Comparison of ENCODE assay signal across 14 mouse cellular contexts in the genomic region with DNA sequence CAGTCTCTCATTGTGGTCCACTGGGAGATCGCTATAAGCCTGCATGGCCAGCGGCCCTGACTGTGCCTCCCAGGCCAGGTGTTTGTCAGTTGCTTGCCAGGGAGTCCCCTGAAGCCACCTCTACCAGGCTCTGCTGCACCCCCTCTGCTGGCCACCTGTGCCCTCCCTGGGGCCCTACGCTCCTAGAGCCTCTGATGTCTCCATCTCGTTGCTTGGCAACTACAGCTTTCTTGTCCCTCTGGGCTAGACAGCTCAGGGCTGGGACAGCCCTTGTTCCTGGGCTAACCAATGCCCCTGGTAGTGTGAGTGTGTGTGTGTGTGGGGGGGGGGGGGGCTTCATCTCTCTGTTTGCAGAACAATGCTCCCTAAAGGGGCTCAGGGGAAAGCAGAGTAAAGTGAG. TPM values are rescaled to one million over a fixed set of nuclear protein-coding genes. Genes with fewer than 3 reads are reported as not detected.
DNase-seq lines count a peak whose midpoint lies in the region; ATAC-seq and TF ChIP-seq lines count a peak whose summit lies in the region.
"Had no signal": no experiment of that assay in that cellular context is flagged by ENCODE, and none has a peak within 500 bp of the region (broad histone marks: within the 10 kb centered on the region; RNA-seq: fewer than 3 reads in every experiment).

No protein-coding gene starts in this region.

- no peak overlapping the region for H3K9ac ChIP-seq in heart, embryonic 11.5 days (ENCODE audit: low read depth, low read length)
- H3K9ac ChIP-seq in embryonic facial prominence, embryonic 15.5 days: no peak overlapping the region

- no peak overlapping the region for H3K4me2 ChIP-seq in heart, embryonic 11.5 days
- H3K4me2 ChIP-seq in embryonic facial prominence, embryonic 15.5 days (replicated peaks): no peak overlapping the region
- H3K4me2 ChIP-seq: liver, embryonic 11.5 days had no signal

- H3K27ac ChIP-seq in heart, embryonic 11.5 days (ENCODE audit: low read depth, low read length): no peak overlapping the region
- H3K27ac ChIP-seq in heart, embryonic 10.5 days: no peak overlapping the region
- H3K27ac ChIP-seq in embryonic facial prominence, embryonic 15.5 days (replicated peaks): no peak overlapping the region
- H3K27ac ChIP-seq in midbrain, embryonic 10.5 days (replicated peaks): peak overlapping the region; percentile 52
- no peak overlapping the region for H3K27ac ChIP-seq in thymus, adult 2 months (ENCODE audit: control insufficient read depth, insufficient read depth, low read length)

- H3K9me3 ChIP-seq in heart, embryonic 11.5 days (replicated peaks; ENCODE audit: control insufficient read depth, low read length): no peaks in the 10 kb centered on the region
- H3K9me3 ChIP-seq in heart, embryonic 10.5 days: no peaks in the 10 kb centered on the region
- no peaks in the 10 kb centered on the region for H3K9me3 ChIP-seq in embryonic facial prominence, embryonic 15.5 days (replicated peaks)
- no peaks in the 10 kb centered on the region for H3K9me3 ChIP-seq in midbrain, embryonic 10.5 days (replicated peaks)

- ATAC-seq in heart, embryonic 11.5 days (replicated peaks; ENCODE audit: insufficient number of reproducible peaks, low FRiP score, low TSS enrichment): peak; percentile 46; the same call in 1 of the 2 replicates
- peak; percentile 83 for ATAC-seq in embryonic facial prominence, embryonic 15.5 days (ENCODE audit: insufficient number of reproducible peaks, low FRiP score, low TSS enrichment, low read depth)

- 63% methylated on average over 4 of the region's 4 CpGs for WGBS in heart, embryonic 11.5 days (ENCODE audit: insufficient replicate concordance)
- WGBS in heart, embryonic 10.5 days: 54% methylated on average over 4 of the region's 4 CpGs
- WGBS in embryonic facial prominence, embryonic 15.5 days: 45% methylated on average over 4 of the region's 4 CpGs
- 62% methylated on average over 4 of the region's 4 CpGs for WGBS in midbrain, embryonic 10.5 days
- 46% methylated on average over 4 of the region's 4 CpGs for WGBS in thymus, adult 2 months

- H3K4me1 ChIP-seq in heart, embryonic 11.5 days (ENCODE audit: control insufficient read depth, insufficient read depth, low read length): no peaks in the 10 kb centered on the region
- no peaks in the 10 kb centered on the region for H3K4me1 ChIP-seq in heart, embryonic 10.5 days
- H3K4me1 ChIP-seq in embryonic facial prominence, embryonic 15.5 days: no peaks in the 10 kb centered on the region
- H3K4me1 ChIP-seq in midbrain, embryonic 10.5 days: peaks cover 31% of the 10 kb centered on the region
- peaks cover 23% of the 10 kb centered on the region for H3K4me1 ChIP-seq in thymus, adult 2 months (replicated peaks; ENCODE audit: control insufficient read depth, insufficient read depth, low read length)

- no peaks in the 10 kb centered on the region for H3K36me3 ChIP-seq in heart, embryonic 11.5 days (ENCODE audit: control insufficient read depth, insufficient read depth, low read length)
- no peaks in the 10 kb centered on the region for H3K36me3 ChIP-seq in heart, embryonic 10.5 days
- no peaks in the 10 kb centered on the region for H3K36me3 ChIP-seq in embryonic facial prominence, embryonic 15.5 days
- H3K36me3 ChIP-seq in midbrain, embryonic 10.5 days: no peaks in the 10 kb centered on the region
- no peaks in the 10 kb centered on the region for H3K36me3 ChIP-seq in thymus, adult 2 months (ENCODE audit: control insufficient read depth, insufficient read depth, low read length)

- TF ChIP-seq POLR2A in thymus, adult 2 months (IDR thresholded peaks at IDR 0.05; ENCODE audit: control insufficient read depth, extremely low read depth, insufficient read depth, low read length, poor library complexity): no peak

- intact Hi-C loops in left cerebral cortex, postnatal 10 days (cut with DNase I): no loop called here

- H3K27me3 ChIP-seq in heart, embryonic 11.5 days (ENCODE audit: control insufficient read depth, insufficient read depth, low read length): no peaks in the 10 kb centered on the region
- 0 out of 2 replicates have a peak, but pooled peaks cover 6% of the 10 kb centered on the region for H3K27me3 ChIP-seq in heart, embryonic 10.5 days (ENCODE audit: insufficient read depth, poor library complexity, severe bottlenecking)
- no peaks in the 10 kb centered on the region for H3K27me3 ChIP-seq in embryonic facial prominence, embryonic 15.5 days
- H3K27me3 ChIP-seq in midbrain, embryonic 10.5 days (ENCODE audit: low read depth, poor library complexity, severe bottlenecking): no peaks in the 10 kb centered on the region
- H3K27me3 ChIP-seq in thymus, adult 2 months (ENCODE audit: control insufficient read depth, insufficient read depth, low read length): no peaks in the 10 kb centered on the region

- TF ChIP-seq CTCF in thymus, adult 2 months (IDR thresholded peaks at IDR 0.05; ENCODE audit: borderline replicate concordance, control insufficient read depth, extremely low read depth, insufficient read depth, low read length, poor library complexity): peak; percentile 69; the same call in 1 of the 2 replicates

- DNase-seq in heart, embryonic 10.5 days (ENCODE audit: low spot score): no peak
- no peak for DNase-seq in midbrain, embryonic 10.5 days (ENCODE audit: low spot score)
- DNase-seq in thymus, adult 2 months: peak; percentile 63
- no peak for DNase-seq in right cerebral cortex, postnatal 14 days
- DNase-seq in left cerebral cortex, postnatal 10 days (ENCODE audit: extremely low spot score in 1 of 2, low spot score in 2 of 2): no peak
- DNase-seq in spleen, postnatal 4 days (ENCODE audit: low spot score in 2 of 2): no peak
- DNase-seq: B cell, adult 2 months; embryo, embryonic 11 days; gastrocnemius, postnatal 10 days; kidney, adult 2 months had no signal

- H3K4me3 ChIP-seq in heart, embryonic 11.5 days (ENCODE audit: low read depth, low read length): no peak overlapping the region
- no peak overlapping the region for H3K4me3 ChIP-seq in heart, embryonic 10.5 days
- H3K4me3 ChIP-seq in embryonic facial prominence, embryonic 15.5 days (replicated peaks): no peak overlapping the region
- H3K4me3 ChIP-seq in midbrain, embryonic 10.5 days: no peak overlapping the region
- H3K4me3 ChIP-seq in thymus, adult 2 months (ENCODE audit: control insufficient read depth, insufficient read depth, low read length): no peak overlapping the region

RNA-seq across cellular contexts. Expression of gene Slc12a7, which starts 10.1 kb away (rescaled TPM):
- 32.7 and 40.0 TPM in 2 replicates for polyA plus RNA-seq in heart, embryonic 11.5 days (2014; fragmentation: Nextera tagmentation; extraction: Ambion mirVana)
- polyA plus RNA-seq in heart, embryonic 10.5 days (2016; fragmentation: Nextera tagmentation; extraction: Ambion mirVana): 36.3 and 46.7 TPM in 2 replicates
- 14.4 and 18.4 TPM in 2 replicates for polyA plus RNA-seq in embryonic facial prominence, embryonic 15.5 days (2015; fragmentation: Nextera tagmentation; extraction: Ambion mirVana)
- 47.8 and 52.5 TPM in 2 replicates for polyA plus RNA-seq in midbrain, embryonic 10.5 days (2016; fragmentation: Nextera tagmentation; extraction: Ambion mirVana)
- 144 and 156 TPM in 2 replicates for polyA plus RNA-seq in thymus, adult 2 months (2012; rRNA removed)
- total RNA-seq in left cerebral cortex, postnatal 10 days (2021): 1 to 10 TPM; 6.0 to 7.3 TPM

RNA-seq across cellular contexts. Expression of gene Slc6a19, which starts 38.3 kb away (rescaled TPM):
- polyA plus RNA-seq in heart, embryonic 11.5 days (2014; fragmentation: Nextera tagmentation; extraction: Ambion mirVana): not detected in 2 replicates
- polyA plus RNA-seq in heart, embryonic 10.5 days (2016; fragmentation: Nextera tagmentation; extraction: Ambion mirVana): 0.06 TPM in 1 of 2 replicates, not detected in the other
- 0.25 and 0.62 TPM in 2 replicates for polyA plus RNA-seq in embryonic facial prominence, embryonic 15.5 days (2015; fragmentation: Nextera tagmentation; extraction: Ambion mirVana)
- 0.10 and 0.15 TPM in 2 replicates for polyA plus RNA-seq in midbrain, embryonic 10.5 days (2016; fragmentation: Nextera tagmentation; extraction: Ambion mirVana)
- 18.6 and 40.6 TPM in 2 replicates for polyA plus RNA-seq in thymus, adult 2 months (2012; rRNA removed)
- total RNA-seq in left cerebral cortex, postnatal 10 days (2021): not detected
- total RNA-seq: gastrocnemius, postnatal 10 days had no signal
- polyA plus RNA-seq: heart, postnatal 0 days had no signal

Comparison
In these comparisons a context has a peak if more than half of its experiments do, and no peak if none do; other contexts are left out.
1. RNA of gene Slc6a19, which starts 38.3 kb away (polyA plus RNA-seq): 18.6 to 40.6 TPM in thymus, adult 2 months; 0.25 to 0.62 TPM in embryonic facial prominence, embryonic 15.5 days, 0.10 to 0.15 TPM in midbrain, embryonic 10.5 days, 0.06 TPM in heart, embryonic 10.5 days and not detected in heart, embryonic 11.5 days; every median in the first group is over 10 times any median in the second.